Comparison of ENCODE assay signal across 8 mouse cellular contexts in the genomic region with DNA sequence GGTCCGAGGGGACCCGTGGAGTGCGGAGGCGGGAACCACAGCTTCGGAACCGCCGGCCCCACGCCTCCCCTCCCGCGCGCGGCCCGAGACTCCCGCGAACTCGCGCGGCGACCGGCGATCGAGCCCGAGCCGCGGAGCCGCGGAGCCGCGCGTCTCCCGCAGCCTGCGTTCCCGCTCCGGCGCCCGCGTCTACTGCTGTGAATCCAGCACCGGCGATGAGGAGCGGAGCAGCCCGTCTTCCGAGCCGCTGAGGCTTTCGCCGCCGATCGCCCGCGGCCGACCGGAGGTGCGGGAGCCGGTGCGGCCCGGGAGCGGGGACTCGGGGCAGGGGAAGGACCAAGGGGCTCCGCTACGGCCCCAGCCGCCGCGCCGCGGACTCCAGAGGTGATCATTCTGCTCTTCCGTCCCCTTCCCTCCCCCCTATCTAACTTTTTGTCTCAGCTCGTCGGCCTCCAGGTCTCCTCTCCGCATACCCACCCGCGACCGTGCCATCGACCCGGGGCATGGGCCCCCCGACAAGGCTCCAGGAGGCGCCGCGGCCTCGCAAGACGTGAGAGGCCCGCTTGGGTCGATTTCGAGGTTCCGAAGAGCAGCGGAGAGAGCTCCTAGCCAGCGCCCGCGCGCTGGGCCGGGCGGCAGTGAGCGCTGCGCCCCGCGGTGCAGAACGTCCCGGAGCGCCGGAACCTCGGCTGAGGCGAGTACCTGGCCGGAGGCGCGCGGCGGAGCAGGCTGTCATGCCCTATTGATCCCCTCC. TPM values are rescaled to one million over a fixed set of nuclear protein-coding genes. Genes with fewer than 3 reads are reported as not detected.
DNase-seq lines count a peak whose midpoint lies in the region; ATAC-seq and TF ChIP-seq lines count a peak whose summit lies in the region.

No protein-coding gene starts in this region.

- no peak for ATAC-seq in liver, embryonic 11.5 days (replicated peaks; ENCODE audit: low FRiP score)

- H3K36me3 ChIP-seq in thymus, adult 2 months (ENCODE audit: control insufficient read depth, insufficient read depth, low read length): no peaks in the 10 kb centered on the region
- H3K36me3 ChIP-seq in liver, embryonic 11.5 days (ENCODE audit: control insufficient read depth, insufficient read depth, low read length): no peaks in the 10 kb centered on the region

- under 1% methylated on average over 105 of the region's 105 CpGs for WGBS in cerebellum, adult 2 months
- 1% methylated on average over 105 of the region's 105 CpGs for WGBS in thymus, adult 2 months
- under 1% methylated on average over 98 of the region's 105 CpGs for WGBS in liver, embryonic 11.5 days
- WGBS in olfactory bulb, adult 2 months: under 1% methylated on average over 105 of the region's 105 CpGs

- DNase-seq in cerebellum, adult 2 months: peak in 1 of 2 experiments; percentile 19
- DNase-seq in cerebellum, adult 8-10 months: no peak
- DNase-seq in thymus, adult 2 months: no peak
- no peak for DNase-seq in thymus, adult 18-20 months
- DNase-seq in heart, postnatal 14 days: peak; percentile 58 to 63
- peak; percentile 51 for DNase-seq in liver, embryonic 11.5 days (ENCODE audit: low spot score)
- no peak for DNase-seq in natural killer cell, adult 2 months (ENCODE audit: low spot score in 2 of 2)

- intact Hi-C loops in heart, postnatal 14 days (cut with DNase I): loop anchor here (2.0 to 10.0 kb wide), 6 partner anchors 49 to 597 kb away; no protein-coding TSS in a partner anchor

- H3K27me3 ChIP-seq in cerebellum, adult 2 months (ENCODE audit: control insufficient read depth, insufficient read depth, low read length): peaks cover 17% of the 10 kb centered on the region
- H3K27me3 ChIP-seq in thymus, adult 2 months (ENCODE audit: control insufficient read depth, insufficient read depth, low read length): peaks cover 22% of the 10 kb centered on the region; the same call in 1 of the 2 replicates
- H3K27me3 ChIP-seq in liver, embryonic 11.5 days (replicated peaks; ENCODE audit: control insufficient read depth, insufficient read depth, low read length): peaks cover 88% of the 10 kb centered on the region

- no peak for TF ChIP-seq CTCF in cerebellum, adult 2 months (IDR thresholded peaks at IDR 0.05; ENCODE audit: borderline replicate concordance, insufficient read depth, low read depth, low read length)
- no peak for TF ChIP-seq CTCF in thymus, adult 2 months (IDR thresholded peaks at IDR 0.05; ENCODE audit: borderline replicate concordance, control insufficient read depth, extremely low read depth, insufficient read depth, low read length, poor library complexity)
- no peak for TF ChIP-seq CTCF in olfactory bulb, adult 2 months (IDR thresholded peaks at IDR 0.05; ENCODE audit: insufficient read depth, low read depth, low read length)

- H3K4me3 ChIP-seq in cerebellum, adult 2 months (replicated peaks; ENCODE audit: insufficient read depth, low read depth, low read length): peak overlapping the region; percentile 43
- peak overlapping the region; percentile 56 for H3K4me3 ChIP-seq in thymus, adult 2 months (ENCODE audit: control insufficient read depth, insufficient read depth, low read length)
- H3K4me3 ChIP-seq in liver, embryonic 11.5 days (ENCODE audit: low read depth, low read length): peak overlapping the region; percentile 66
- peak overlapping the region; percentile 71 for H3K4me3 ChIP-seq in olfactory bulb, adult 2 months (ENCODE audit: insufficient read depth, low read depth, low read length)

- H3K27ac ChIP-seq in cerebellum, adult 2 months (ENCODE audit: insufficient read depth, low read length): no peak overlapping the region
- no peak overlapping the region for H3K27ac ChIP-seq in thymus, adult 2 months (ENCODE audit: control insufficient read depth, insufficient read depth, low read length)
- H3K27ac ChIP-seq in liver, embryonic 11.5 days (ENCODE audit: low read depth, low read length): peak overlapping the region; percentile 64; the same call in 1 of the 2 replicates
- no peak overlapping the region for H3K27ac ChIP-seq in olfactory bulb, adult 2 months (ENCODE audit: insufficient read depth, low read depth, low read length)

- peak overlapping the region; percentile 79 for H3K4me2 ChIP-seq in liver, embryonic 11.5 days

- H3K4me1 ChIP-seq in cerebellum, adult 2 months (ENCODE audit: control insufficient read depth, insufficient read depth, low read length): peaks cover 4% of the 10 kb centered on the region; the same call in 1 of the 2 replicates
- H3K4me1 ChIP-seq in thymus, adult 2 months (replicated peaks; ENCODE audit: control insufficient read depth, insufficient read depth, low read length): peaks cover 20% of the 10 kb centered on the region
- peaks cover 9% of the 10 kb centered on the region for H3K4me1 ChIP-seq in liver, embryonic 11.5 days (replicated peaks; ENCODE audit: control insufficient read depth, insufficient read depth, low read length)
- peaks cover 39% of the 10 kb centered on the region for H3K4me1 ChIP-seq in olfactory bulb, adult 2 months (ENCODE audit: control insufficient read depth, insufficient read depth, low read length)

- H3K9ac ChIP-seq in liver, embryonic 11.5 days (ENCODE audit: low read depth, low read length): peak overlapping the region; percentile 68

- no peak for TF ChIP-seq POLR2A in cerebellum, adult 2 months (IDR thresholded peaks at IDR 0.05; ENCODE audit: borderline replicate concordance, insufficient read depth, low read length)
- TF ChIP-seq POLR2A in thymus, adult 2 months (IDR thresholded peaks at IDR 0.05; ENCODE audit: control insufficient read depth, extremely low read depth, insufficient read depth, low read length, poor library complexity): no peak
- TF ChIP-seq POLR2A in olfactory bulb, adult 2 months (IDR thresholded peaks at IDR 0.05; ENCODE audit: insufficient read depth, low read depth, low read length): no peak

- no peaks in the 10 kb centered on the region for H3K9me3 ChIP-seq in liver, embryonic 11.5 days (ENCODE audit: control insufficient read depth, low read length)

RNA-seq across cellular contexts. Expression of a gene that starts 0.4 kb away (rescaled TPM):
- 2.4 and 3.3 TPM in 2 replicates for polyA plus RNA-seq in cerebellum, adult 2 months (2012; rRNA removed)
- polyA plus RNA-seq in thymus, adult 2 months (2012; rRNA removed): 2.4 and 3.4 TPM in 2 replicates
- 10 to 100 TPM; 17.3 to 18.3 TPM for total RNA-seq in heart, postnatal 14 days (2021)
- 5.2 and 5.3 TPM in 2 replicates for polyA plus RNA-seq in liver, embryonic 11.5 days (2014; fragmentation: Nextera tagmentation; extraction: Ambion mirVana)
- not detected in 2 replicates for polyA plus RNA-seq in olfactory bulb, adult 2 months (2012; ENCODE audit: insufficient read depth, insufficient read length, low replicate concordance, missing spikeins)

Comparison
In these comparisons a context has a peak if more than half of its experiments do, and no peak if none do; other contexts are left out.
1. DNase-seq: peak in heart, postnatal 14 days (2 of 2) and liver, embryonic 11.5 days (single experiment); none in cerebellum, adult 8-10 months (single experiment), thymus, adult 2 months (single experiment), thymus, adult 18-20 months (0 of 2) and natural killer cell, adult 2 months (0 of 2).
2. Peak in every context shown above with its lines, with median percentiles within 50 percentile points of each other: H3K4me3 ChIP-seq.